Mouse (Mus musculus) hindbrain, embryonic 10.5 days (tissue): Measurements from ENCODE around the gene Cldn3. TPM values are rescaled to one million over a fixed set of nuclear protein-coding genes. Genes with fewer than 3 reads are reported as not detected.

Experiments
- DNase-seq: peaks from one replicate; pipeline ENCODE4 v3.0.0-alpha.2; 2017; ENCODE audit warnings: low spot score
- H3K27ac ChIP-seq: fragments of 300-500 bp; sonication (generic); 2 replicates; pipeline ENCODE4 v1.5.1; 2016; ENCODE audit warnings: mild to moderate bottlenecking, moderate library complexity
- H3K27me3 ChIP-seq: fragments of 300-500 bp; sonication (generic); 2 replicates; pipeline ENCODE4 v1.6.1; 2016; ENCODE audit warnings: mild to moderate bottlenecking; ENCODE audit not compliant: poor library complexity, insufficient read depth, severe bottlenecking
- H3K36me3 ChIP-seq: fragments of 300-500 bp; sonication (generic); 2 replicates; pipeline ENCODE4 v1.6.1; 2016; ENCODE audit warnings: mild to moderate bottlenecking, moderate library complexity
- H3K4me1 ChIP-seq: fragments of 300-500 bp; sonication (generic); replicated peaks from 2 replicates; pipeline ENCODE4 v1.6.1; 2016; ENCODE audit warnings: mild to moderate bottlenecking
- H3K4me3 ChIP-seq: fragments of 300-500 bp; sonication (generic); 2 replicates; pipeline ENCODE4 v1.5.1; 2016; ENCODE audit warnings: mild to moderate bottlenecking, moderate library complexity
- H3K9me3 ChIP-seq: fragments of 300-500 bp; sonication (generic); 2 replicates; pipeline ENCODE4 v1.6.1; 2016; ENCODE audit warnings: mild to moderate bottlenecking, moderate library complexity
- WGBS: fragments of 180-500 bp; shearing (Covaris S2); methylation state at CpG from one replicate; pipeline ENCODE4 v1.1.7; 2016; 5-methylcytosine and 5-hydroxymethylcytosine counted together
- polyA plus RNA-seq: library from polyadenylated mRNA; unstranded; fragments of >200 nt; fragmentation: Nextera tagmentation; extraction: Ambion mirVana; gene quantifications from 2 replicates; pipeline ENCODE4 v1.2.1, GENCODE M21; 2016

The Cldn3 gene
- polyA plus RNA-seq, 1 experiment from 2014 or later, result 7.9 TPM

DNA sequence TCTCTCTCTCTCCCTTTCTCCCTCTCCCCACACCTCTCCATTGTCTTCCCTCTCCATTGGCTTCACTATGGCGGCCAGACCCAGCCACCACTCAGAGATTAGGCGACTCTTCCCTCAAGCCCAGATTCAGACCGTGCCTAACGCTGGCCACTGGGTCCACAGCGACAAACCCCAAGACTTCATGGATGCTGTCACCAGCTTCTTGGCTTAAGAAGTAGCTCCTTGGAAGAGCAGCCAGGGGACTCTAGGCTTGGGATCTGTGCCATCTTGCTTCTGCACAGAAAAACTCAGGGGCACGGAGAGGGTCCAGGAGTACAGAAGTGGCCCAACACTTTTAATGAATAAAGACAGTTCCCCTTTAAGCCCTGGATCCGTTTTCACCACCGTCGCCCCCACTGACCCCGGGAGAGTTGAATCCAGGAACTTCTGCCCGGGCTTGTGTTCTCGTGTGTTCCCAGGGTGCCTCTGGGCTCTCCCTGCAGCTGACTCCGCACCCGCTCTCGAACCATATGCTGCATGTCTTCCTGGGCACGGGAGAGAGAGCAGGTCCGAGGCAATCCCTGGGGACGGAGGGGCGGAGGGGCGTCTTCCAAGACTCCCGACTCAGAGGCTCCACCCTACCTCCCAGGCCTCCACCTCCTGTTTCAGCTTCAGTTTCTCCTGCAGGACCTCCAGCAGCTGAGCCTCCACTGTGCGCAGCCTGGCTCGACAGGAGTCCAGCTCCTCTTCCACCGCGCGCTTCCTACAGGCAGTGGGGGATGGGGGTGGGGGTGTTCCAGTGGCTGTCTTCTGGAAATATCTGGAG is 26.0 kb downstream of the Cldn3 start:
- Histone ChIP-seq H3K27ac (peak overlapping the region; percentile 62), H3K27me3 (peaks cover 21% of the 10 kb centered on the region), H3K4me3 (peak overlapping the region; percentile 41), H3K36me3 (no peaks in the 10 kb centered on the region), H3K4me1 (peaks cover 62% of the 10 kb centered on the region), H3K9me3 (no peaks in the 10 kb centered on the region)
- WGBS, result 21% methylated on average over 26 of the region's 26 CpGs
- DNase-seq, result peak; percentile 41

DNA sequence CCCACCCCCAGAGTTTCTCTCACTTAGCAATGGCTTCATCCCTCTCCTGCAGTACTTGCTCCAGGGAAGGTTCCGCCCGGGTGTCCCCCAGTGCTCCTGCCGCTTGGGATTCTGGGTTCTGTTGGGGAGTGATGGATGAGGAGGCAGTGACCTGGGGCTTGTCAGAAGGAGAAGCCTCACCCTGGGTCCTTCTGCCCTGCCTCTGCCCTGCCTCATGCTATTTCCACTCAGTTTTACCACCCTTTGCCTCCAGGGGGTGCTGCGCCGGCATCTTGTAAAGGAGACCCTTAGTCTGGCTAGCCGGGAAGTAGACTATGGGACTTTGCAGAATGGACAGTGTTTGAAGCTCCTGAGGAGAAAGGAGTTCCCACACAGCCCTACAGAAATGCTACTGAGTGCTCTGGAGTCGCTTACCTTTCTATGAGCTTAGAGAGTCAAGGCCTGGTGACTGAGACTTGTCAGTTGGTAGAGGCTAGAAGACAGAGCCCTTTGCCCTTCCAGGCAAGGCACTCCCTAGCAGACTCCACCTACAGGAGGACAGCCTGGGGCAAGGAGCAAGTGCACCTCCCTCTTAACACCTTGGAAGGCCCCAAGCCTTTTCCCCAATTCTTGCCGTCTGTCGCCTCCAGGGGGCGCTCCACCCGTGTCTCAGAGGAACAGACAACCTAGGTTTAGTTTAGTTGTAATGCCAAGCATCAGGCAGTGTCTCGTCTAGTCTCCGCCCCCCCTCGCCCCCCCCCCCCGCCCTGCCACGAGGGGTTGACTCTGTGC is 26.8 kb downstream of the Cldn3 start:
- Histone ChIP-seq H3K27ac (peak overlapping the region; percentile 62; the same call in 1 of the 2 replicates), H3K4me3 (peak overlapping the region; percentile 41), H3K9me3 (no peaks in the 10 kb centered on the region), H3K4me1 (peaks cover 58% of the 10 kb centered on the region), H3K36me3 (no peaks in the 10 kb centered on the region), H3K27me3 (peaks cover 16% of the 10 kb centered on the region)
- WGBS, result 3% methylated on average over 16 of the region's 16 CpGs
- peak; percentile 84 for DNase-seq

GRCm38 (mm10) chr5:135015497-135015896 is 29.5 kb downstream of the Cldn3 start:
- H3K4me1 ChIP-seq, result peaks cover 38% of the 10 kb centered on the region
- no peak overlapping the region for H3K4me3 ChIP-seq
- H3K27me3 ChIP-seq, result peaks cover 15% of the 10 kb centered on the region
- no peak overlapping the region for H3K27ac ChIP-seq
- DNase-seq, result peak; percentile 80
- WGBS, result 15% methylated on average over 7 of the region's 7 CpGs
- H3K9me3 ChIP-seq, result no peaks in the 10 kb centered on the region
- no peaks in the 10 kb centered on the region for H3K36me3 ChIP-seq

GRCm38 (mm10) chr5:135016224-135016759 is 30.3 kb downstream of the Cldn3 start:
- 56% methylated on average over 4 of the region's 4 CpGs for WGBS
- H3K36me3 ChIP-seq, result no peaks in the 10 kb centered on the region
- no peak overlapping the region for H3K4me3 ChIP-seq
- peaks cover 30% of the 10 kb centered on the region for H3K4me1 ChIP-seq
- H3K27me3 ChIP-seq, result peaks cover 14% of the 10 kb centered on the region
- H3K9me3 ChIP-seq, result no peaks in the 10 kb centered on the region
- no peak for DNase-seq
- H3K27ac ChIP-seq, result no peak overlapping the region

DNA sequence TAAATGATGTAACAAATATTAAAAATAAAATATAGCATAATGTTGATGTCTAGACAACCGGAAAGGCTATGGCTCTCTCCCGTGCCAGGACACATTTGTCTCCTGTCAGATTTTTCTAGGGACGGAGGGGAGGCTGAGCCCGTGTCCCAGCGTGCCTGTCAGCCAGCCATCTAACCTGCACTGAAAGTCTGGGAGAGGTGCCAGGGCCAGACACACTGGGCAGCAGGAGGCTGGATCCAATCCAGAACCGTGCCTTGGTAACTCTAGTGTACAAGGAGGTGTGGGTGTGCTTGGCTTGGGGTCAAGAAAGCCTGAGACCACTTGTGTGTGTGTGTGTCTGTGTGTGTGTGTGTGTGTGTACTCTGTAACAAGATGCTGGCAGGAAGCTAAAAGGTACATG is 35.8 kb downstream of the Cldn3 start:
- no peak overlapping the region for H3K27ac ChIP-seq
- peaks cover 37% of the 10 kb centered on the region for H3K4me1 ChIP-seq
- no peak overlapping the region for H3K4me3 ChIP-seq
- H3K27me3 ChIP-seq, result peaks cover 17% of the 10 kb centered on the region; the same call in 1 of the 2 replicates
- DNase-seq, result no peak
- no peaks in the 10 kb centered on the region for H3K36me3 ChIP-seq
- H3K9me3 ChIP-seq, result no peaks in the 10 kb centered on the region
- 81% methylated on average over 6 of the region's 6 CpGs for WGBS

- 1% methylated on average over 61 of the region's 61 CpGs for WGBS
Observed at GRCm38 (mm10) chr5:135023344-135024173, 37.5 kb downstream of the Cldn3 start, which contains the start of gene Stx1a. Gene Stx1a, plus strand, starts transcription at chr5:135023482.

DNA sequence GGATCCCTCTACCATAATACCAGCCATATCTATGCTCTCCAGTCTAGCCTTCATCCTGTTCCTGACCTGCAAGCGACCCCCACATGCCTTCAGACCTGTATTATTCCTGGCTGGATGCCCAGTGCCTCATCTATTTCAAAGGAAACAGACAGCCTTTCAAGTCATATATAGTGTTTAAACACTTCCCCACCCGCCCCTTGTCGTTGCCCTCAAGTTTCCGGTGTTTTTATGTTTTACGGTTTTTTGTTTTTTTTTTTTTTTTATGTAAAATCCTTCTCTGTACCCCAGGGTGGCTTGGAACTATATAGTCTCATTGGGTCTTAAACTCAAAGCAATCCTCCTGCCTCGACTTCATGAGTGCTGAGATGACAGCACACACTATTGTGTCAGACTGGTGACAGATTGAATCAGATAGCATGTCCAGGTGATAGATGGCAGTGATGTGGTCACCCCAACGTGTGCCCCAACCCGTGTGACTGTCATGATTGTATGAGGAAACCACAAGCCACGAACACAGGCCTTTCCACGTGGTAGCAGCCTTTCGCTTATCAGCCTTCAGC is 38.7 kb downstream of the Cldn3 start:
- Histone ChIP-seq H3K4me3 (peak overlapping the region; percentile 88), H3K36me3 (no peaks in the 10 kb centered on the region), H3K9me3 (no peaks in the 10 kb centered on the region), H3K27ac (no peak overlapping the region), H3K4me1 (peaks cover 53% of the 10 kb centered on the region), H3K27me3 (peaks cover 17% of the 10 kb centered on the region; the same call in 1 of the 2 replicates)
- no peak for DNase-seq
- 80% methylated on average over 11 of the region's 11 CpGs for WGBS

More at GRCm38 (mm10) chr5:135023344-135024173, 37.5 kb downstream of the Cldn3 start, which contains the start of gene Stx1a:
- Histone ChIP-seq H3K27me3 (peaks cover 17% of the 10 kb centered on the region; the same call in 1 of the 2 replicates), H3K9me3 (no peaks in the 10 kb centered on the region), H3K36me3 (no peaks in the 10 kb centered on the region), H3K4me3 (peak within 1 kb of the TSS; percentile 88), H3K27ac (peak within 1 kb of the TSS; percentile 90), H3K4me1 (peaks cover 41% of the 10 kb centered on the region)
- DNase-seq, result peak; percentile 91

- Histone ChIP-seq H3K9me3 (no peaks in the 10 kb centered on the region), H3K27ac (no peak overlapping the region), H3K36me3 (no peaks in the 10 kb centered on the region), H3K4me3 (peak overlapping the region; percentile 24; the same call in 1 of the 2 replicates), H3K4me1 (peaks cover 55% of the 10 kb centered on the region), H3K27me3 (peaks cover 17% of the 10 kb centered on the region; the same call in 1 of the 2 replicates)
- WGBS, result 22% methylated on average over 7 of the region's 7 CpGs
- no peak for DNase-seq
Observed at GRCm38 (mm10) chr5:135025899-135026298, 39.9 kb downstream of the Cldn3 start.

GRCm38 (mm10) chr5:135029007-135029854 is 43.2 kb downstream of the Cldn3 start:
- 48% methylated on average over 18 of the region's 18 CpGs for WGBS
- Histone ChIP-seq H3K4me1 (peaks cover 38% of the 10 kb centered on the region), H3K4me3 (no peak overlapping the region), H3K36me3 (0 out of 2 replicates have a peak, but pooled peaks cover under 1% of the 10 kb centered on the region), H3K27me3 (peaks cover 13% of the 10 kb centered on the region; the same call in 1 of the 2 replicates), H3K9me3 (peaks cover 6% of the 10 kb centered on the region; the same call in 1 of the 2 replicates), H3K27ac (0 out of 2 replicates have a peak overlapping the region, but pooled peaks have one; percentile 31)
- DNase-seq, result no peak

GRCm38 (mm10) chr5:135032581-135032980 is 46.6 kb downstream of the Cldn3 start:
- Histone ChIP-seq H3K4me3 (no peak overlapping the region), H3K27me3 (no peaks in the 10 kb centered on the region), H3K27ac (no peak overlapping the region), H3K36me3 (peaks cover 12% of the 10 kb centered on the region), H3K9me3 (peaks cover 12% of the 10 kb centered on the region; the same call in 1 of the 2 replicates), H3K4me1 (peaks cover 16% of the 10 kb centered on the region)
- DNase-seq, result no peak
- 96% methylated on average over 5 of the region's 5 CpGs for WGBS

DNA sequence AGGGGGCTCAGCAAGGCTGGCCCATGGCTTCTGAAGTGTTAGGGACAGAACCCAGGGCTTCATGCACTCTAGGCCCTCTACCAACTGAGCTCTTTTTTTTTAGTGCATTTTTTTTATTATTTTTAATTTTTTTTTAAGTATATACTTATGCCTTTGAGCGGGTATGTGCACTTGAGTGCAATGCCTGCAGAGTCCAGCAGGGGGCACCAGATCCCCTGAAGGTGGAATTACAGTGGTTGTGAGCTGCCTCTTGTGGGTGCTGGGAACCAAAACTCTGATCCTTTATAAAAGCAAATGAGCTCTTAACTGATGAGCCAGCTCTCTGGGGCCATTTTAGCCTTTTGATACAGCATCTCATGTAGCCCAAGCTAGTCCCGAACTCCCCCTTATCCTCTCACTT is 48.6 kb downstream of the Cldn3 start:
- no peaks in the 10 kb centered on the region for H3K27me3 ChIP-seq
- DNase-seq, result no peak
- no peak overlapping the region for H3K4me3 ChIP-seq
- 98% methylated on average over 2 of the region's 2 CpGs for WGBS
- H3K4me1 ChIP-seq, result peaks cover 9% of the 10 kb centered on the region
- peaks cover 29% of the 10 kb centered on the region for H3K36me3 ChIP-seq
- no peak overlapping the region for H3K27ac ChIP-seq
- H3K9me3 ChIP-seq, result peaks cover 12% of the 10 kb centered on the region; the same call in 1 of the 2 replicates
